Mouse (Mus musculus): ENCODE data around the gene Dlgap1. TPM values are rescaled to one million over a fixed set of nuclear protein-coding genes. Genes with fewer than 3 reads are reported as not detected.

The Dlgap1 gene
- polyA plus RNA-seq, 1 experiment from 2014 or later, result 0.50 TPM

DNA sequence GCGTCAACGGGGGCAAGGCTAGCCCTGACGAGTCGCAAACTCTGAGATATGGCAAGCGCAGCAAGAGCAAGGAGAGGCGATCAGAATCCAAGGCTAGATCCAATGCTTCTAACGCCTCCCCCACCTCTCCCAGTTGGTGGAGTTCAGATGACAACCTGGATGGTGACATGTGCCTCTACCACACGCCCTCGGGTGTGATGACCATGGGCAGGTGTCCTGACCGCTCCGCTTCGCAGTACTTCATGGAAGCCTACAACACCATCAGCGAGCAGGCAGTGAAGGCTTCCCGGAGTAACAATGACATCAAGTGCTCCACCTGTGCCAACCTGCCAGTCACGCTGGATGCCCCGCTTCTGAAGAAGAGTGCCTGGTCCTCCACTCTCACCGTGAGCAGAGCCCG, 547.6 kb downstream of the Dlgap1 start:
- Histone ChIP-seq H3K4me2 (no peak overlapping the region), H3K9me3 (no peaks in the 10 kb centered on the region), H3K4me3 (no peak overlapping the region), H3K27me3 (no peaks in the 10 kb centered on the region), H3K27ac (no peak overlapping the region), H3K4me1 (no peaks in the 10 kb centered on the region), H3K36me3 (no peaks in the 10 kb centered on the region), H3K9ac (no peak overlapping the region)
- WGBS, result 88% methylated on average over 18 of the region's 18 CpGs
- ATAC-seq (ENCODE audit: borderline replicate concordance, extremely low read depth, low FRiP score, low TSS enrichment), result no peak

GRCm38 (mm10) chr17:70517333-70517732, 548.5 kb downstream of the Dlgap1 start:
- Histone ChIP-seq H3K9me3 (no peaks in the 10 kb centered on the region), H3K4me3 (no peak overlapping the region), H3K4me1 (no peaks in the 10 kb centered on the region), H3K4me2 (no peak overlapping the region), H3K9ac (no peak overlapping the region), H3K36me3 (no peaks in the 10 kb centered on the region), H3K27me3 (no peaks in the 10 kb centered on the region), H3K27ac (no peak overlapping the region)
- ATAC-seq (ENCODE audit: borderline replicate concordance, extremely low read depth, low FRiP score, low TSS enrichment), result no peak
- WGBS, result 79% methylated on average over 12 of the region's 12 CpGs

DNA sequence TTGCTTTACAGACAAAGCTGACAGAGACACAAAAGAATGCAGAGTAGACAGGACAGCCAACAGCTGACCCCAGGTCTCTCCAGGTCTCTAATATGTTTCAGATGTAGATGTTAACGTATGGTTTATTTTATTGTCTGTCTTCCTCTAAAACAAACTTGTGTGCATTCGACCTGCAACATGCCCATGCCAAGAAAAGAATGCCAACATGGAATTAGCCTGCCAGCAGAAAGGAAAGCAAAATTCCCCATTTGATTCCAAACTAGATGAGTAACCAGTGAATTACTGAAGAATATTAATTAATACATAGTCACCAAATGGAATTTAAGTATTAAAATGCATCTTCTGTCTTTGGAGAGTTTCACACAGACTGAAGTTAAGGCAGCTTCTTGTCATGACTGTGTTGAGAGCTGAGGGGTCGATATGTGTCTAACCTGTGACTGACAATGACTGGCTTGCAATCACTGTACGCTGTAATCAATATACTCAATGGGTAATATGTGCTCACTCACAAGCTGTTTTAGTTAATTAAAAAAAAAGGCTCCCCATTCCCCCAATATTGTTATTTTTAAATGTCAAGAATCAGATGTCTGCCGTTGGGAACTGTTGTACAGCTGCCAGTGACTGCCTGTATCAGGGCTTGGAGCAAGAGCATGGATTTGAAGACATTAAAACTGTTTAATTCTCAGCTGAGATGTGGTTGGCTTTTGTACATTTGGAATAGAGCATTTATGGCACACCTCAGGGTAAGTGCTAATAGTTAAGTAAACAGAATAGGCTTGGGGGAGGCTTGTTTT, 552.4 kb downstream of the Dlgap1 start:
- no peak for ATAC-seq (ENCODE audit: borderline replicate concordance, extremely low read depth, low FRiP score, low TSS enrichment)
- Histone ChIP-seq H3K27ac (no peak overlapping the region), H3K4me3 (no peak overlapping the region), H3K9me3 (no peaks in the 10 kb centered on the region), H3K27me3 (no peaks in the 10 kb centered on the region), H3K4me2 (no peak overlapping the region), H3K36me3 (no peaks in the 10 kb centered on the region), H3K4me1 (no peaks in the 10 kb centered on the region), H3K9ac (no peak overlapping the region)
- WGBS, result 58% methylated on average over 5 of the region's 5 CpGs

DNA sequence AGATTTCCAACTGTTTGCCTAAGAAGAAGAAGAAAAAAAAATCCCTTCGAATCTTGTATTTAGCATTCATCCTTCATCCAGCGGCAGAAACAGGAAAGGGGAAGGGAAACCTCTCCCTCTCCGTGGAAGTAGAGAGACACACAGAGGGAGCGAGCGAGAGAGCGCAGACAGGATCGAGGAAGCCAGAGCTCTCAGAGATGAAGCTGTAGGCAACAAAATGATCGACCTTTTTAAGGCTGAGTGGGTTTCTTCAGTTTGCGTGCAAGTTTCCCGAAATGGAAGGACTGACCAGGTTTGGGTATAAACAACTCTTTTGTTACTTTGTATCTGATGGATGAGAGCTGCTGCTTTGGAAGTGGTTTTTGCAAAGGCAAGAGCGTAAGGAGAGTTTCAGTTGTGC, 553.1 kb downstream of the Dlgap1 start:
- H3K27me3 ChIP-seq, result no peaks in the 10 kb centered on the region
- H3K4me3 ChIP-seq, result no peak overlapping the region
- H3K9me3 ChIP-seq, result no peaks in the 10 kb centered on the region
- 0 out of 2 replicates have a peak overlapping the region, but pooled peaks have one; percentile 4 for H3K4me2 ChIP-seq
- H3K36me3 ChIP-seq, result no peaks in the 10 kb centered on the region
- WGBS, result 31% methylated on average over 11 of the region's 11 CpGs
- no peaks in the 10 kb centered on the region for H3K4me1 ChIP-seq
- no peak overlapping the region for H3K9ac ChIP-seq
- H3K27ac ChIP-seq, result no peak overlapping the region
- no peak for ATAC-seq (ENCODE audit: borderline replicate concordance, extremely low read depth, low FRiP score, low TSS enrichment)

GRCm38 (mm10) chr17:70525990-70526389, 557.1 kb downstream of the Dlgap1 start:
- H3K9ac ChIP-seq, result no peak overlapping the region
- no peak overlapping the region for H3K4me3 ChIP-seq
- no peak overlapping the region for H3K27ac ChIP-seq
- no peak for ATAC-seq (ENCODE audit: borderline replicate concordance, extremely low read depth, low FRiP score, low TSS enrichment)
- no peak overlapping the region for H3K4me2 ChIP-seq
- no peaks in the 10 kb centered on the region for H3K9me3 ChIP-seq
- H3K27me3 ChIP-seq, result no peaks in the 10 kb centered on the region
- WGBS, result 45% methylated on average over 3 of the region's 3 CpGs
- H3K36me3 ChIP-seq, result no peaks in the 10 kb centered on the region
- no peaks in the 10 kb centered on the region for H3K4me1 ChIP-seq

DNA sequence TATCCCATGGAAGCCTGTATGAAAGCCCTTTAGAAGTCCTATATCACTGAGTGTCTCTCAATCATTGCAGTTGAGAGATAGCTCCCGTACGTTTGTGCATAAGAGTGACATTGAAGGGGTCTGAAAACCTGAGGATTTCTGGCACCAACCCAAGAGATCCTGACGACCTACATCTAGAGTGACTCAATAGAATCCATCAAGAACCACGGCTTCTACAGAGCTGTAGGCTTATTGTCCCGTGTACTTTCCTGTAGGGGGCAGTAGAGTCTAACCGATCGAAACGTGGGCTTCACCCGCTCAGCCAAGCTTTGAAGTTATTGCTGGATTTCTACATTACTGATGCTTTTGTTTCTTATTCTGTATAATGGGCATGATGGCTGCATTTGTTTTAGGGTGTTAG, 558.2 kb downstream of the Dlgap1 start:
- H3K4me1 ChIP-seq, result no peaks in the 10 kb centered on the region
- no peaks in the 10 kb centered on the region for H3K9me3 ChIP-seq
- H3K27ac ChIP-seq, result no peak overlapping the region
- H3K4me2 ChIP-seq, result no peak overlapping the region
- H3K36me3 ChIP-seq, result no peaks in the 10 kb centered on the region
- no peak; the same call in 1 of the 2 replicates for ATAC-seq (ENCODE audit: borderline replicate concordance, extremely low read depth, low FRiP score, low TSS enrichment)
- H3K4me3 ChIP-seq, result no peak overlapping the region
- 21% methylated on average over 9 of the region's 9 CpGs for WGBS
- no peak overlapping the region for H3K9ac ChIP-seq
- H3K27me3 ChIP-seq, result no peaks in the 10 kb centered on the region

GRCm38 (mm10) chr17:70528196-70529187, 559.6 kb downstream of the Dlgap1 start:
- H3K36me3 ChIP-seq, result no peaks in the 10 kb centered on the region
- H3K4me3 ChIP-seq, result no peak overlapping the region
- H3K9ac ChIP-seq, result no peak overlapping the region
- no peaks in the 10 kb centered on the region for H3K4me1 ChIP-seq
- H3K27me3 ChIP-seq, result no peaks in the 10 kb centered on the region
- WGBS, result 38% methylated on average over 7 of the region's 7 CpGs
- H3K27ac ChIP-seq, result no peak overlapping the region
- ATAC-seq (ENCODE audit: borderline replicate concordance, extremely low read depth, low FRiP score, low TSS enrichment), result no peak
- no peaks in the 10 kb centered on the region for H3K9me3 ChIP-seq
- H3K4me2 ChIP-seq, result no peak overlapping the region

GRCm38 (mm10) chr17:70534321-70534720, 565.4 kb downstream of the Dlgap1 start:
- H3K27ac ChIP-seq, result no peak overlapping the region
- no peaks in the 10 kb centered on the region for H3K36me3 ChIP-seq
- 60% methylated on average over 3 of the region's 3 CpGs for WGBS
- H3K4me2 ChIP-seq, result no peak overlapping the region
- no peak overlapping the region for H3K4me3 ChIP-seq
- H3K9ac ChIP-seq, result no peak overlapping the region
- H3K27me3 ChIP-seq, result no peaks in the 10 kb centered on the region
- ATAC-seq (ENCODE audit: borderline replicate concordance, extremely low read depth, low FRiP score, low TSS enrichment), result no peak
- no peaks in the 10 kb centered on the region for H3K9me3 ChIP-seq
- H3K4me1 ChIP-seq, result no peaks in the 10 kb centered on the region

DNA sequence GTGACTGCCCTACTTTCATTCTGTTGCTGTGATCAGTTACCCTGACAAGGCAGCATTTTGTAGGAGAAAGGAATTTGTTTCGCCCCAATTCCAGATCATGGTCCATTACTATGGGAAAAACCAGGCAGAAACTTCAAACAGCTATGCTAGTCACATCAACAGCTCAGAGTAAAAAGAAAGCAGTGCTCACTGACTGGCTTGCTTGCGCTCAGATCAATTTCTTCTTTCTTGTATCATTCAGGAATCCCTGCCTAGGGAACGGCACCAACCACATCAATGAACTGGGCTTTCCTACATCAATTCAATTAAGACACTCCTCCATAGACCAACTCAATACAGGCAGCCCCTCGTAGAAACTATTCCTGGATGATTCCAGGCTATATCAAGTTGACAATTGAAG, 572.9 kb downstream of the Dlgap1 start:
- 88% methylated on average over 4 of the region's 4 CpGs for whole genome bisulfite sequencing

GRCm38 (mm10) chr17:70550793-70551192, 581.9 kb downstream of the Dlgap1 start:
- Histone ChIP-seq H3K27ac (no peak overlapping the region), H3K9ac (no peak overlapping the region), H3K9me3 (no peaks in the 10 kb centered on the region), H3K27me3 (no peaks in the 10 kb centered on the region), H3K4me1 (no peaks in the 10 kb centered on the region), H3K4me3 (no peak overlapping the region), H3K36me3 (no peaks in the 10 kb centered on the region), H3K4me2 (no peak overlapping the region)
- ATAC-seq (ENCODE audit: borderline replicate concordance, extremely low read depth, low FRiP score, low TSS enrichment), result no peak
- 72% methylated on average over 4 of the region's 4 CpGs for WGBS

More for the DNA sequence above, 572.9 kb downstream of the Dlgap1 start:
- no peak for ATAC-seq (ENCODE audit: borderline replicate concordance, extremely low read depth, low FRiP score, low TSS enrichment)
- no peaks in the 10 kb centered on the region for H3K36me3 ChIP-seq
- no peaks in the 10 kb centered on the region for H3K4me1 ChIP-seq
- H3K4me2 ChIP-seq, result no peak overlapping the region
- no peak overlapping the region for H3K27ac ChIP-seq
- H3K9me3 ChIP-seq, result no peaks in the 10 kb centered on the region
- no peak overlapping the region for H3K4me3 ChIP-seq
- no peak overlapping the region for H3K9ac ChIP-seq
- no peaks in the 10 kb centered on the region for H3K27me3 ChIP-seq

- H3K4me3 ChIP-seq, result no peak overlapping the region
- H3K4me1 ChIP-seq, result no peaks in the 10 kb centered on the region
- H3K27me3 ChIP-seq, result no peaks in the 10 kb centered on the region
- no peak overlapping the region for H3K27ac ChIP-seq
- 38% methylated on average over 7 of the region's 7 CpGs for WGBS
- no peak overlapping the region for H3K9ac ChIP-seq
- H3K9me3 ChIP-seq, result no peaks in the 10 kb centered on the region
- ATAC-seq (ENCODE audit: borderline replicate concordance, extremely low read depth, low FRiP score, low TSS enrichment), result no peak
- H3K36me3 ChIP-seq, result no peaks in the 10 kb centered on the region
- no peak overlapping the region for H3K4me2 ChIP-seq
Measured at GRCm38 (mm10) chr17:70561547-70561946, 592.7 kb downstream of the Dlgap1 start.

- WGBS, result 79% methylated on average over 5 of the region's 5 CpGs
- no peaks in the 10 kb centered on the region for H3K27me3 ChIP-seq
- H3K27ac ChIP-seq, result no peak overlapping the region
- H3K4me3 ChIP-seq, result no peak overlapping the region
- ATAC-seq (ENCODE audit: borderline replicate concordance, extremely low read depth, low FRiP score, low TSS enrichment), result no peak
- no peaks in the 10 kb centered on the region for H3K36me3 ChIP-seq
- H3K4me2 ChIP-seq, result no peak overlapping the region
- no peaks in the 10 kb centered on the region for H3K9me3 ChIP-seq
- H3K4me1 ChIP-seq, result no peaks in the 10 kb centered on the region
- H3K9ac ChIP-seq, result no peak overlapping the region
Measured at GRCm38 (mm10) chr17:70570848-70571247, 602.0 kb downstream of the Dlgap1 start.

Measured in lung, embryonic 15.5 days (tissue).